Mouse (Mus musculus) MEL (cell line): Measurements from ENCODE around the gene Kcnc4. TPM values are rescaled to one million over a fixed set of nuclear protein-coding genes. Genes with fewer than 3 reads are reported as not detected.

ENCODE experiments used
- DNase-seq: peaks from one replicate; pipeline ENCODE4 v3.0.0; 2011; ENCODE audit warnings: low read depth, low spot score
- H3K27ac ChIP-seq: 2 replicates; pipeline ENCODE4 v1.5.1; 2012; ENCODE audit warnings: low read depth, mild to moderate bottlenecking, control low read depth, low read length, moderate library complexity; ENCODE audit not compliant: control insufficient read depth
- H3K27me3 ChIP-seq, 2 experiments: fragments of 150-350 bp in 1 of 2; sonication (generic) in 1 of 2; 2 replicates each; pipeline ENCODE4 v1.6.1; 2012; ENCODE audit warnings: low read length in 2 of 2, mild to moderate bottlenecking in 2 of 2, improper control_type of control experiment in 1 of 2, moderate library complexity in 1 of 2; ENCODE audit not compliant: insufficient read depth in 2 of 2, control insufficient read depth in 1 of 2
- H3K36me3 ChIP-seq, 2 experiments: 2 replicates each; pipeline ENCODE4 v1.6.1; 2012 to 2014; ENCODE audit warnings: low read length in 2 of 2, improper control_type of control experiment in 1 of 2, inconsistent platforms in 1 of 2, mild to moderate bottlenecking in 1 of 2; ENCODE audit not compliant: insufficient read depth in 2 of 2, control insufficient read depth in 1 of 2
- H3K4me1 ChIP-seq, 2 experiments: fragments of 150-350 bp in 1 of 2; sonication (generic) in 1 of 2; 2 replicates each; pipeline ENCODE4 v1.6.1; 2012; ENCODE audit warnings: low read length in 2 of 2, improper control_type of control experiment in 1 of 2, mild to moderate bottlenecking in 1 of 2; ENCODE audit not compliant: insufficient read depth in 2 of 2, control insufficient read depth in 1 of 2
- H3K4me3 ChIP-seq, 2 experiments: fragments of 150-350 bp in 1 of 2; sonication (generic) in 1 of 2; 2 replicates each; pipeline ENCODE4 v1.5.1; 2012; ENCODE audit warnings: low read depth in 2 of 2, low read length in 2 of 2, mild to moderate bottlenecking in 2 of 2, moderate library complexity in 2 of 2, control low read depth in 1 of 2, improper control_type of control experiment in 1 of 2; ENCODE audit not compliant: control insufficient read depth in 1 of 2, insufficient read depth in 1 of 2
- H3K79me2 ChIP-seq: 2 replicates; pipeline ENCODE4 v1.6.1; 2012; ENCODE audit warnings: mild to moderate bottlenecking, low read length, moderate library complexity; ENCODE audit not compliant: control insufficient read depth, poor library complexity, insufficient read depth
- H3K9ac ChIP-seq: 2 replicates; pipeline ENCODE4 v1.6.1; 2012; ENCODE audit warnings: low read depth, mild to moderate bottlenecking, control low read depth, low read length, moderate library complexity; ENCODE audit not compliant: control insufficient read depth, poor library complexity, severe bottlenecking
- H3K9me3 ChIP-seq: fragments of 150-350 bp; sonication (generic); replicated peaks from 2 replicates; pipeline ENCODE4 v1.6.1; 2012; ENCODE audit warnings: mild to moderate bottlenecking, low read length, improper control_type of control experiment, moderate library complexity; ENCODE audit not compliant: insufficient read depth
- BHLHE40 ChIP-seq: IDR thresholded peaks from 2 replicates; pipeline ENCODE4 v1.6.1; 2012; ENCODE audit warnings: low read depth, mild to moderate bottlenecking, inconsistent platforms, low read length, improper control_type of control experiment, borderline replicate concordance
- CHD1 ChIP-seq: IDR thresholded peaks from 2 replicates; pipeline ENCODE4 v1.6.1; 2012; ENCODE audit warnings: low read depth, mild to moderate bottlenecking, inconsistent platforms, low read length, improper control_type of control experiment
- CTCF ChIP-seq, 3 experiments: IDR thresholded peaks in 2 of 3; conservative IDR thresholded peaks in 1 of 3; 2 replicates each; pipeline ENCODE4 v1.5.1; 2011 to 2012; ENCODE audit warnings: low read length in 3 of 3, low read depth in 2 of 3, mild to moderate bottlenecking in 2 of 3, improper control_type of control experiment in 1 of 3, inconsistent platforms in 1 of 3, mixed read lengths in 1 of 3, moderate library complexity in 1 of 3; ENCODE audit not compliant: control insufficient read depth in 1 of 3, insufficient read depth in 1 of 3, poor library complexity in 1 of 3, severe bottlenecking in 1 of 3
- ELF1 ChIP-seq: IDR thresholded peaks from 2 replicates; pipeline ENCODE4 v1.6.1; 2014; ENCODE audit warnings: low read depth, mild to moderate bottlenecking, inconsistent platforms, low read length, improper control_type of control experiment, moderate library complexity
- EP300 ChIP-seq, 2 experiments: IDR thresholded peaks; 2 replicates each; pipeline ENCODE4 v1.6.1; 2011; ENCODE audit warnings: improper control_type of control experiment in 2 of 2, low read length in 2 of 2, low read depth in 1 of 2, mild to moderate bottlenecking in 1 of 2
- HCFC1 ChIP-seq: IDR thresholded peaks from 2 replicates; pipeline ENCODE4 v1.6.1; 2012; ENCODE audit warnings: low read depth, mild to moderate bottlenecking, inconsistent platforms, low read length, improper control_type of control experiment, moderate library complexity
- JUND ChIP-seq: IDR thresholded peaks from 2 replicates; pipeline ENCODE4 v1.6.1; 2011; ENCODE audit warnings: low read depth, mild to moderate bottlenecking, improper control_type of control experiment, low read length
- KAT2A ChIP-seq: conservative IDR thresholded peaks from 2 replicates; pipeline ENCODE4 v1.6.1; 2012; ENCODE audit warnings: low read depth, low read length, improper control_type of control experiment, inconsistent platforms
- MAFK ChIP-seq: IDR thresholded peaks from 2 replicates; pipeline ENCODE4 v1.6.1; 2011; ENCODE audit warnings: low read depth, mild to moderate bottlenecking, low read length, improper control_type of control experiment, borderline replicate concordance
- MAZ ChIP-seq: IDR thresholded peaks from 2 replicates; pipeline ENCODE4 v1.6.1; 2012; ENCODE audit warnings: low read depth, mild to moderate bottlenecking, inconsistent platforms, low read length, improper control_type of control experiment
- NELFE ChIP-seq: IDR thresholded peaks from 2 replicates; pipeline ENCODE4 v1.6.1; 2011; ENCODE audit warnings: low read depth, low read length, improper control_type of control experiment
- POLR2AphosphoS2 ChIP-seq: IDR thresholded peaks from 2 replicates; pipeline ENCODE4 v1.6.1; 2011; ENCODE audit warnings: low read length, improper control_type of control experiment
- SMC3 ChIP-seq: IDR thresholded peaks from 2 replicates; pipeline ENCODE4 v1.6.1; 2011; ENCODE audit warnings: low read depth, low read length, improper control_type of control experiment
- TAL1 ChIP-seq: IDR thresholded peaks from 2 replicates; pipeline ENCODE4 v1.6.1; 2012; ENCODE audit warnings: mild to moderate bottlenecking, inconsistent platforms, low read length, moderate library complexity, mixed read lengths
- TBP ChIP-seq: IDR thresholded peaks from 2 replicates; pipeline ENCODE4 v1.8.0; 2011; ENCODE audit warnings: low read depth, low read length, improper control_type of control experiment
- USF1 ChIP-seq: IDR thresholded peaks from 2 replicates; pipeline ENCODE4 v1.6.1; 2014; ENCODE audit warnings: low read depth, mild to moderate bottlenecking, inconsistent platforms, low read length, improper control_type of control experiment, moderate library complexity
- USF2 ChIP-seq, 2 experiments: IDR thresholded peaks; 2 replicates each; pipeline ENCODE4 v1.6.1; 2011 to 2012; ENCODE audit warnings: improper control_type of control experiment in 2 of 2, low read length in 2 of 2, borderline replicate concordance in 1 of 2, inconsistent platforms in 1 of 2, low read depth in 1 of 2, mild to moderate bottlenecking in 1 of 2; ENCODE audit not compliant: insufficient read depth in 1 of 2
- ZKSCAN1 ChIP-seq: IDR thresholded peaks from 2 replicates; pipeline ENCODE4 v1.6.1; 2012; ENCODE audit warnings: low read depth, mild to moderate bottlenecking, inconsistent platforms, low read length, improper control_type of control experiment, moderate library complexity
- ZMIZ1 ChIP-seq: IDR thresholded peaks from 2 replicates; pipeline ENCODE4 v1.6.1; 2012; ENCODE audit warnings: low read depth, mild to moderate bottlenecking, inconsistent platforms, low read length, improper control_type of control experiment, moderate library complexity
- ZNF384 ChIP-seq: IDR thresholded peaks from 2 replicates; pipeline ENCODE4 v1.6.1; 2012; ENCODE audit warnings: low read depth, mild to moderate bottlenecking, inconsistent platforms, low read length, improper control_type of control experiment
- polyA plus RNA-seq, 2 experiments: library from polyadenylated mRNA; stranded (reverse) in 1 of 2; unstranded in 1 of 2; fragments of >175 nt in 1 of 2; fragments of >200 nt in 1 of 2; gene quantifications; 2 replicates each; pipeline versions ENCODE4 v1.2.1 to v1.2.4; 2012; ENCODE audit warnings: low replicate concordance in 2 of 2, low read depth in 1 of 2; ENCODE audit not compliant: insufficient read length in 2 of 2, insufficient read depth in 1 of 2, missing spikeins in 1 of 2
- total RNA-seq: library from RNA; depleted of rRNA; stranded (reverse); fragments of 300-350 nt; gene quantifications from 2 replicates; pipeline ENCODE4 v1.2.3, GENCODE M21; 2012

Kcnc4 gene
- total and polyA plus RNA-seq, 3 experiments: not detected

DNA sequence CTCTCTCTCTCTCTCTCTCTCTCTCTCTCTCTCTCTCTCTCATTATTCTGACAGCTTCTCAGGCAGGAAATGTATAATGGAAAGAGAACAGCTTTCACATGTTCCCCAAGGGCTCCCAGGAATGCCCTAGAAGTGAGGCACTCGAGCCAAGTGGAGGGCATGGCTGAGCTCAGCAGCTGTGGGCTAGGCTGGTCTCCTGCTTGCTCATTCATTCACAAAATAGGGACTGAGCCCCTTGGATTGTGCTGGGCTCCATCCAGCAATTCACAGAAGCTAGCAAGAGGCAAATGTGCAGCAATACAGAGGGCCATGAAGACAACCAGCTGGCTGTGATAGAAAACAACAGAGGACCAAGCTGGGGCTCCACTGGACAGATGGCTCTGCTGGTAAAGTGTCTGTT lies 28.1 kb downstream of the Kcnc4 start:
- Histone ChIP-seq H3K27ac (no peak overlapping the region), H3K9ac (no peak overlapping the region), H3K4me1 (no peaks in the 10 kb centered on the region; a peak in 1 of 4 replicates), H3K27me3 (peaks cover 0 to 13% of the 10 kb centered on the region in 2 experiments; a peak in 2 of 4 replicates), H3K36me3 (no peaks in the 10 kb centered on the region), H3K4me3 (no peak overlapping the region), H3K79me2 (no peaks in the 10 kb centered on the region), H3K9me3 (no peaks in the 10 kb centered on the region)
- DNase-seq: no peak
- TF ChIP-seq USF1: no peak
- TF ChIP-seq TAL1: no peak
- TF ChIP-seq JUND: no peak
- TF ChIP-seq ZKSCAN1: no peak
- TF ChIP-seq HCFC1: no peak
- TF ChIP-seq TBP: no peak
- TF ChIP-seq SMC3: no peak
- no peak for TF ChIP-seq EP300 (IDR thresholded peaks at IDR 0.05; ENCODE audit: low read depth in 1 of 2, low read length in 2 of 2)
- TF ChIP-seq USF2 (IDR thresholded peaks at IDR 0.05; ENCODE audit: borderline replicate concordance in 1 of 2, insufficient read depth in 1 of 2, low read depth in 1 of 2, low read length in 2 of 2): no peak
- no peak for TF ChIP-seq ZMIZ1
- no peak for TF ChIP-seq NELFE
- no peak for TF ChIP-seq BHLHE40
- TF ChIP-seq ZNF384: no peak
- TF ChIP-seq CTCF (IDR thresholded peaks at IDR 0.05 in 2 of 3, conservative IDR thresholded peaks at IDR 0.05 in 1 of 3; ENCODE audit: control insufficient read depth in 1 of 3, insufficient read depth in 1 of 3, low read depth in 2 of 3, low read length in 3 of 3, poor library complexity in 1 of 3, severe bottlenecking in 1 of 3): no peak

GRCm38 (mm10) chr3:107424258-107425041 lies 34.9 kb downstream of the Kcnc4 start:
- Histone ChIP-seq H3K27ac (no peak overlapping the region), H3K9ac (no peak overlapping the region), H3K79me2 (no peaks in the 10 kb centered on the region), H3K36me3 (no peaks in the 10 kb centered on the region), H3K9me3 (no peaks in the 10 kb centered on the region), H3K4me3 (no peak overlapping the region), H3K27me3 (peaks cover 0 to 8% of the 10 kb centered on the region in 2 experiments; a peak in 2 of 4 replicates), H3K4me1 (no peaks in the 10 kb centered on the region)
- TF ChIP-seq MAZ (no peak), MAFK (no peak), USF2 (IDR thresholded peaks at IDR 0.05; ENCODE audit: borderline replicate concordance in 1 of 2, insufficient read depth in 1 of 2, low read depth in 1 of 2, low read length in 2 of 2) (no peak), CTCF (IDR thresholded peaks at IDR 0.05 in 2 of 3, conservative IDR thresholded peaks at IDR 0.05 in 1 of 3; ENCODE audit: control insufficient read depth in 1 of 3, insufficient read depth in 1 of 3, low read depth in 2 of 3, low read length in 3 of 3, poor library complexity in 1 of 3, severe bottlenecking in 1 of 3) (no peak), KAT2A (no peak), CHD1 (no peak), ELF1 (no peak), USF1 (no peak), POLR2AphosphoS2 (no peak)
- no peak for DNase-seq
